Mouse (Mus musculus): ENCODE measurements around the gene 1700122O11Rik. TPM values are rescaled to one million over a fixed set of nuclear protein-coding genes. Genes with fewer than 3 reads are reported as not detected.

The 1700122O11Rik gene
- total and polyA plus RNA-seq, 2 experiments from 2014 or later, result not detected

DNA sequence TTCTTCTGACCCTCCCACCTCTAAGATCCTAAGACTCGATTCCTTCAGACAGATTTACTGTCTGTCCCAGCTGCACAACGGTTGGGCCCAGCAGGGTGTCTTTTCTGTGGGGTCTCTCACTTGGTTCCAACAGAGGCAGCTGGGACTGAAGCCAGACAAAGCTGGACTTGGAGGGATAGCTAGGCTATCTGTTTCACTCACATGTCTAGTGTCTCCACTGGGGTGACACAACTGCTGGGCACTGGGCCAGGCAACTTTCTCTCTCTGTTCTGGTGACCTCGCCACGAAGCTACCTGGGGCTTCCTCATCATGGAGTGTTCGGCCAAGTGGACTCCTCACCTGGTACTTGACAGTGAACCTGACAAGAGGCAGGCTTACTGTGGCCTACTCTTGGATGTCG, 10.4 kb downstream of the 1700122O11Rik start:
- Histone ChIP-seq H3K4me3 (ENCODE audit: low read depth, low read length) (no peak overlapping the region), H3K36me3 (ENCODE audit: insufficient read depth) (no peaks in the 10 kb centered on the region), H3K9ac (no peak overlapping the region), H3K27me3 (ENCODE audit: insufficient read depth, low read length) (no peaks in the 10 kb centered on the region), H3K4me1 (ENCODE audit: insufficient read depth) (peaks cover 20% of the 10 kb centered on the region; the same call in 1 of the 2 replicates), H3K9me3 (ENCODE audit: low read length) (no peaks in the 10 kb centered on the region), H3K4me2 (ENCODE audit: low read depth) (no peak overlapping the region), H3K27ac (ENCODE audit: low read depth, low read length) (no peak overlapping the region)
- WGBS, result 54% methylated on average over 6 of the region's 6 CpGs
- no peak for DNase-seq
- no peak for ATAC-seq
- TF ChIP-seq CTCF (IDR thresholded peaks at IDR 0.05; ENCODE audit: low read depth), result no peak

DNA sequence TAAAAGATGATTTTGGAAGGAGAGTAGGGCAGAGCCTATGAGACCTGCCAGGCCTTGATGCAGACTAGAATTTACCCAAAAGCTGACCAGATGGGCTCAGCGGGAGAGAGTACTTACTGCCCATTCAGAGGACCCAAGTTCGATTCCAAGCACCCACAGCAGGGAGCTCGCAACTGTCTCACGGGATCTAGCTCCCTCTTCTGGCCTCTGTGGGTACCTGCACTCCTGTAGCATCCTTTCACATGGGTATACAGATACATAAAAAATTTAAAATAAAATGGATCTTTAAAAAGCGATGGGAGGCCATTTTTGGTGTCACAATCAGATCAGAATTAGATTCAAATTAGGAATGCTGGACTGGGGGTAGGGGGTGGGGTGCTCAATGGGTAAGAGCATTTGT, 11.1 kb downstream of the 1700122O11Rik start:
- H3K4me1 ChIP-seq (ENCODE audit: insufficient read depth), result peaks cover 22% of the 10 kb centered on the region; the same call in 1 of the 2 replicates
- TF ChIP-seq CTCF (IDR thresholded peaks at IDR 0.05; ENCODE audit: low read depth), result no peak; the same call in 1 of the 2 replicates
- 96% methylated on average over 5 of the region's 5 CpGs for WGBS
- H3K9ac ChIP-seq, result no peak overlapping the region
- no peaks in the 10 kb centered on the region for H3K9me3 ChIP-seq (ENCODE audit: low read length)
- H3K27ac ChIP-seq (ENCODE audit: low read depth, low read length), result no peak overlapping the region
- ATAC-seq (no peak), DNase-seq (no peak)
- no peak overlapping the region for H3K4me3 ChIP-seq (ENCODE audit: low read depth, low read length)
- no peaks in the 10 kb centered on the region for H3K27me3 ChIP-seq (ENCODE audit: insufficient read depth, low read length)
- H3K4me2 ChIP-seq (ENCODE audit: low read depth), result no peak overlapping the region
- no peaks in the 10 kb centered on the region for H3K36me3 ChIP-seq (ENCODE audit: insufficient read depth)

DNA sequence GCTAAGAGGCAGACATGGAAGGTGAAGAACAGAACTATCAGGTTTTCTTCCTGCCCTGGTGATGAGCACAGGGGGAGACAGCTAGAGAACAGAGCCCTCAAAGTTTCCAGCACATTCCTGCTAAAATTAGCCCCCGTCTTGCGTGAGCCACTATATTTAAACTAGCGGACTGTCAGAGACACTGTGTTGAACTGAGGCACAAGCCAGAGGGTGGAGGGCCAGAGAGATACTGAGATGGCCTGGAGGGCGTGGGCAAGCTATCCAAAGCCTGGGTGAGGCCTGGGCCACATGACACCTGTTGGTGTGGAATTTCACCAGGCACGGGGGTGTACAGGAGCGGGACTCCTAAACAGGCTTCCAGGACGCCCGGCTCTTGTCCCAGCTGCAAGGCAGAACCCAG, 14.0 kb downstream of the 1700122O11Rik start:
- 0 out of 2 replicates have a peak, but pooled peaks cover 8% of the 10 kb centered on the region for H3K4me1 ChIP-seq (ENCODE audit: insufficient read depth)
- no peak overlapping the region for H3K4me2 ChIP-seq (ENCODE audit: low read depth)
- no peaks in the 10 kb centered on the region for H3K27me3 ChIP-seq (ENCODE audit: insufficient read depth, low read length)
- WGBS, result 85% methylated on average over 8 of the region's 8 CpGs
- DNase-seq (no peak), ATAC-seq (no peak)
- H3K4me3 ChIP-seq (ENCODE audit: low read depth, low read length), result no peak overlapping the region
- H3K9me3 ChIP-seq (ENCODE audit: low read length), result no peaks in the 10 kb centered on the region
- H3K27ac ChIP-seq (ENCODE audit: low read depth, low read length), result no peak overlapping the region
- no peaks in the 10 kb centered on the region for H3K36me3 ChIP-seq (ENCODE audit: insufficient read depth)
- H3K9ac ChIP-seq, result no peak overlapping the region
- no peak for TF ChIP-seq CTCF (IDR thresholded peaks at IDR 0.05; ENCODE audit: low read depth)

DNA sequence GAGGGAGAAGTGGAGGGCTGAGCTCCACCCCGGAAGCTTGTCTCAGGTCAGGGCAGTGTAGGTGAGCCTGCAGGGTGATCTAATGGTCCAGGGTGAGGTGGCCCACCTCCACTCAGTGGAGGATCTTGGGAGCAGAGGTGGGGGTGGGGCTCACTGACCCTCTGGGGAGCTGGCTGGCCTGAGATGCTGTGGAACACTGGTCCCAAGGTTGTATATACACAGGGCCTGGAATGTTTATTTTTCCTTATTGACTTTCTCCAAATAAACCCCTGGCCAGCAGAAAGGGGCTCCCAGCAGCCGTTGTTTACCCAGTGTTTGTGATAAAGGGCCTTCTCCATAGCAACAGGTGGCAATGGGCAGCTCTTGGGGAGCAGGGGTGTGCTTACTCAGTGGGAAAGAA, 18.5 kb downstream of the 1700122O11Rik start:
- no peak for ATAC-seq
- Histone ChIP-seq H3K36me3 (ENCODE audit: insufficient read depth) (no peaks in the 10 kb centered on the region), H3K4me1 (ENCODE audit: insufficient read depth) (0 out of 2 replicates have a peak, but pooled peaks cover 7% of the 10 kb centered on the region), H3K27me3 (ENCODE audit: insufficient read depth, low read length) (no peaks in the 10 kb centered on the region), H3K4me3 (ENCODE audit: low read depth, low read length) (no peak overlapping the region), H3K9me3 (ENCODE audit: low read length) (no peaks in the 10 kb centered on the region), H3K4me2 (ENCODE audit: low read depth) (no peak overlapping the region), H3K9ac (no peak overlapping the region), H3K27ac (ENCODE audit: low read depth, low read length) (no peak overlapping the region)
- 39% methylated on average over 2 of the region's 2 CpGs for WGBS
- DNase-seq, result no peak
- no peak for TF ChIP-seq CTCF (IDR thresholded peaks at IDR 0.05; ENCODE audit: low read depth)

DNA sequence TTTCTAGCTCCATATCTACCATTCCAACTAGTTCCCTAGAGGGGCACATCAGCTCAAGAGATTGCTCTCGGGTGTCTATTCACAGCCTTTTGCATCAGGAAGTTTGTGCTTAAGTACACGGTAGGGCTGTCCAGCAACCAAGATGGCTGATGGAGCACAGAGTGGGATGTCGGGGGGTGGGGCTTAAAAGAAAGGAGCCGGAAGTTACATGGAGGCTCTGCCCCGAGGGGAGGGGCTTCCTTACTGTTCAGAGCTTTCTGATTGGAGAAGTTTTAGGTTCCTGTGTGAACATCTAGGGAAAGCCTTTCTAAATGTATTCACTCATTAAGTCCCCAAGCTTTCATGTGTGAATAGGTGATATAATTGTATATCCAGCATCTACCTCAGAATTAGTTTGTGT, 21.5 kb downstream of the 1700122O11Rik start:
- Histone ChIP-seq H3K27ac (ENCODE audit: low read depth, low read length) (no peak overlapping the region), H3K4me2 (ENCODE audit: low read depth) (no peak overlapping the region), H3K9me3 (ENCODE audit: low read length) (no peaks in the 10 kb centered on the region), H3K4me1 (ENCODE audit: insufficient read depth) (0 out of 2 replicates have a peak, but pooled peaks cover 3% of the 10 kb centered on the region), H3K9ac (no peak overlapping the region), H3K36me3 (ENCODE audit: insufficient read depth) (no peaks in the 10 kb centered on the region), H3K4me3 (ENCODE audit: low read depth, low read length) (no peak overlapping the region), H3K27me3 (ENCODE audit: insufficient read depth, low read length) (no peaks in the 10 kb centered on the region)
- TF ChIP-seq CTCF (IDR thresholded peaks at IDR 0.05; ENCODE audit: low read depth), result no peak
- ATAC-seq, result no peak
- DNase-seq, result no peak
- 82% methylated on average over 5 of the region's 5 CpGs for WGBS

DNA sequence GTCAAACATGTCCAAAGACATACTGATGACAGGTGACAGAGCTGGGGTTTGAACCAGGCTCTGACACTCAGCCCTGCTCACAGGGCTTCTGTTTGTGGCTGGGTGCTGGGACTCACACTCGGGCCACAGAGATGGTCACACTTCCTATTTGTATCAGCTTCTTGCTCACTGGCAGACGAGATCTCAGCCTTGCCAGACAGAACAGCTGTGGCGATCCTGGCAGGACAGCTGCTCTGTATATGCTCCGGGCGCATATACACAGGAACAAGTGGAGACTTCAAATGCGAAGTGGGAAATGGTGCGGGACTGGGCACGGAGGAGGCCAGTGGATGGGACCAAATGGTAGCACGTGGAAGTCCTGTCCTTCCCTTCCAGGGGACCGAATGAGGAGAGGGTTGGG, 25.5 kb downstream of the 1700122O11Rik start:
- H3K4me2 ChIP-seq (ENCODE audit: low read depth), result no peak overlapping the region
- H3K27me3 ChIP-seq (ENCODE audit: insufficient read depth, low read length), result no peaks in the 10 kb centered on the region; the same call in 1 of the 2 replicates
- DNase-seq, result no peak
- 58% methylated on average over 10 of the region's 10 CpGs for WGBS
- H3K9me3 ChIP-seq (ENCODE audit: low read length), result no peaks in the 10 kb centered on the region
- 0 out of 2 replicates have a peak, but pooled peaks cover 3% of the 10 kb centered on the region for H3K4me1 ChIP-seq (ENCODE audit: insufficient read depth)
- no peak overlapping the region for H3K4me3 ChIP-seq (ENCODE audit: low read depth, low read length)
- no peaks in the 10 kb centered on the region for H3K36me3 ChIP-seq (ENCODE audit: insufficient read depth)
- no peak overlapping the region for H3K9ac ChIP-seq
- no peak for ATAC-seq
- no peak overlapping the region for H3K27ac ChIP-seq (ENCODE audit: low read depth, low read length)
- no peak for TF ChIP-seq CTCF (IDR thresholded peaks at IDR 0.05; ENCODE audit: low read depth)

DNA sequence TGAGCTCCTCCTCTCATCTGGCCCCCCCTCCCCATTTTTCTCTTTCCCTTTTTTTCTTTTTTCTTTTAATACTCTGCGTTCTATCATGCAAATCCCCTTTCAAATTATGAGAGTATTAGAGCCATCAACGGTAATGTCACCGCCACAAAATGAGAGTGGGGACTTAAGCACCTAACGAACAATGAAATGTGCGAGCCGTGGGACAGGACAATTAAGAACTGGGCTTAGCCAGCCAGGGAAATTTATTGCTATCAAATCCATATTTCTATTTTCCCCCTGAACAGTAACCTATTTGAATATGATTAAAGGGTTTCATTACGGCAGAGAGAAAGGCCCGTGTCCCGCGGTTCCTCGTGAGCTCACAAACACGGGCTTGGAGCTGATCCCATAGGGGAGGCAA, 27.0 kb downstream of the 1700122O11Rik start:
- H3K9me3 ChIP-seq (ENCODE audit: low read length), result no peaks in the 10 kb centered on the region
- H3K36me3 ChIP-seq (ENCODE audit: insufficient read depth), result no peaks in the 10 kb centered on the region
- DNase-seq, result no peak
- no peak overlapping the region for H3K4me2 ChIP-seq (ENCODE audit: low read depth)
- no peak overlapping the region for H3K27ac ChIP-seq (ENCODE audit: low read depth, low read length)
- WGBS, result 39% methylated on average over 12 of the region's 12 CpGs
- H3K4me3 ChIP-seq (ENCODE audit: low read depth, low read length), result no peak overlapping the region
- H3K27me3 ChIP-seq (ENCODE audit: insufficient read depth, low read length), result no peaks in the 10 kb centered on the region; the same call in 1 of the 2 replicates
- no peak for ATAC-seq
- no peak overlapping the region for H3K9ac ChIP-seq
- no peak for TF ChIP-seq CTCF (IDR thresholded peaks at IDR 0.05; ENCODE audit: low read depth)
- H3K4me1 ChIP-seq (ENCODE audit: insufficient read depth), result 0 out of 2 replicates have a peak, but pooled peaks cover 3% of the 10 kb centered on the region

Measured in forebrain, postnatal 0 days (tissue).